Mouse (Mus musculus) ES-E14 (cell line): ENCODE results near the gene Timm29. TPM values are rescaled to one million over a fixed set of nuclear protein-coding genes. Genes with fewer than 3 reads are reported as not detected.

Experiments
- DNase-seq: peaks from one replicate; pipeline ENCODE4 v3.0.0-alpha.2; 2013; ENCODE audit warnings: low read depth, low spot score
- H3K27ac ChIP-seq: 2 replicates; pipeline ENCODE4 v1.5.1; 2012; ENCODE audit warnings: low read depth, mild to moderate bottlenecking, low read length, moderate library complexity, mixed read lengths; ENCODE audit not compliant: poor library complexity, insufficient read depth, severe bottlenecking
- H3K36me3 ChIP-seq: 2 replicates; pipeline ENCODE4 v1.6.1; 2012; ENCODE audit warnings: mild to moderate bottlenecking, low read length, moderate library complexity, mixed read lengths; ENCODE audit not compliant: control insufficient read depth, poor library complexity, insufficient read depth, severe bottlenecking
- H3K4me1 ChIP-seq, 2 experiments: fragments of 150-350 bp in 1 of 2; sonication (generic) in 1 of 2; 2 replicates each; pipeline ENCODE4 v1.6.1; 2012; ENCODE audit warnings: low read length in 2 of 2, mild to moderate bottlenecking in 1 of 2, mixed read lengths in 1 of 2; ENCODE audit not compliant: control insufficient read depth in 2 of 2, insufficient read depth in 2 of 2, poor library complexity in 1 of 2
- H3K4me3 ChIP-seq, 2 experiments: fragments of 150-350 bp in 1 of 2; sonication (generic) in 1 of 2; 2 replicates each; pipeline ENCODE4 v1.5.1; 2012; ENCODE audit warnings: low read length in 2 of 2, low read depth in 1 of 2, mild to moderate bottlenecking in 1 of 2, mixed read lengths in 1 of 2; ENCODE audit not compliant: insufficient read depth in 1 of 2, poor library complexity in 1 of 2, severe bottlenecking in 1 of 2
- H3K9ac ChIP-seq: 2 replicates; pipeline ENCODE4 v1.6.1; 2012; ENCODE audit warnings: low read depth, mild to moderate bottlenecking, low read length, mixed read lengths; ENCODE audit not compliant: poor library complexity, insufficient read depth, severe bottlenecking
- H3K9me3 ChIP-seq: fragments of 150-350 bp; sonication (generic); 2 replicates; pipeline ENCODE4 v1.6.1; 2012; ENCODE audit warnings: low read depth, mild to moderate bottlenecking, low read length; ENCODE audit not compliant: control insufficient read depth, insufficient read depth
- CHD2 ChIP-seq: IDR thresholded peaks from 2 replicates; pipeline ENCODE4 v1.6.1; 2014; ENCODE audit warnings: mild to moderate bottlenecking, low read depth, low read length, inconsistent platforms
- HCFC1 ChIP-seq: IDR thresholded peaks from 2 replicates; pipeline ENCODE4 v1.6.1; 2012; ENCODE audit warnings: low read length, inconsistent platforms, borderline replicate concordance; ENCODE audit not compliant: insufficient read depth
- MAFK ChIP-seq: IDR thresholded peaks from 2 replicates; pipeline ENCODE4 v1.6.1; 2014; ENCODE audit warnings: mild to moderate bottlenecking, low read depth, low read length, inconsistent platforms; ENCODE audit not compliant: insufficient read depth
- ZC3H11A ChIP-seq: IDR thresholded peaks from 2 replicates; pipeline ENCODE4 v1.6.1; 2012; ENCODE audit warnings: low read depth, mild to moderate bottlenecking, inconsistent platforms, low read length, borderline replicate concordance
- ZNF384 ChIP-seq: IDR thresholded peaks from 2 replicates; pipeline ENCODE4 v1.6.1; 2012; ENCODE audit warnings: low read depth, low read length, inconsistent platforms
- in situ Hi-C, 2 experiments: fragments of 600-800 bp; cut with MboI; formaldehyde crosslinking; loops; one replicate each; pipeline ENCODE4 v1.15.1; 2025; ENCODE audit warnings: low sequenced_read_pairs in 2 of 2, inconsistent platforms in 1 of 2; ENCODE audit not compliant: unreplicated experiment in 2 of 2
- total RNA-seq: library from RNA; depleted of rRNA; stranded (reverse); fragments of 300-350 nt; gene quantifications from 2 replicates; pipeline ENCODE4 v1.2.3, GENCODE M21; 2012

Timm29 gene
- total RNA-seq, 1 experiment: 22.6 TPM

GRCm38 (mm10) chr9:21585401-21585800 is 7.1 kb upstream of the Timm29 start:
- Histone ChIP-seq H3K27ac (no peak overlapping the region), H3K9me3 (no peaks in the 10 kb centered on the region), H3K36me3 (peaks cover 73% of the 10 kb centered on the region), H3K4me1 (peaks cover 0 to 5% of the 10 kb centered on the region in 2 experiments; a peak in 1 of 4 replicates), H3K4me3 (no peak overlapping the region), H3K9ac (no peak overlapping the region)
- DNase-seq: no peak
- in situ Hi-C loops: no loop called here
- no peak for TF ChIP-seq HCFC1
- no peak for TF ChIP-seq CHD2
- no peak for TF ChIP-seq ZNF384
- TF ChIP-seq MAFK: no peak
- TF ChIP-seq ZC3H11A: no peak

GRCm38 (mm10) chr9:21587678-21588349 is 4.7 kb upstream of the Timm29 start:
- DNase-seq: no peak
- Histone ChIP-seq H3K9ac (no peak overlapping the region), H3K27ac (no peak overlapping the region), H3K4me3 (no peak overlapping the region), H3K9me3 (no peaks in the 10 kb centered on the region), H3K36me3 (peaks cover 61% of the 10 kb centered on the region), H3K4me1 (peaks cover 0 to 7% of the 10 kb centered on the region in 2 experiments; a peak in 1 of 4 replicates)
- in situ Hi-C loops: no loop called here
- TF ChIP-seq ZNF384: no peak

- Histone ChIP-seq H3K9ac (no peak overlapping the region), H3K4me3 (no peak overlapping the region), H3K27ac (no peak overlapping the region), H3K36me3 (peaks cover 56% of the 10 kb centered on the region), H3K4me1 (peaks cover 0 to 7% of the 10 kb centered on the region in 2 experiments; a peak in 1 of 4 replicates), H3K9me3 (no peaks in the 10 kb centered on the region)
- DNase-seq: no peak
- in situ Hi-C loops: no loop called here
- TF ChIP-seq CHD2 (no peak), ZNF384 (no peak), ZC3H11A (no peak), MAFK (no peak), HCFC1 (no peak)
These were observed 4.2 kb upstream of the Timm29 start for GRCm38 (mm10) chr9:21588350-21588749.

DNA sequence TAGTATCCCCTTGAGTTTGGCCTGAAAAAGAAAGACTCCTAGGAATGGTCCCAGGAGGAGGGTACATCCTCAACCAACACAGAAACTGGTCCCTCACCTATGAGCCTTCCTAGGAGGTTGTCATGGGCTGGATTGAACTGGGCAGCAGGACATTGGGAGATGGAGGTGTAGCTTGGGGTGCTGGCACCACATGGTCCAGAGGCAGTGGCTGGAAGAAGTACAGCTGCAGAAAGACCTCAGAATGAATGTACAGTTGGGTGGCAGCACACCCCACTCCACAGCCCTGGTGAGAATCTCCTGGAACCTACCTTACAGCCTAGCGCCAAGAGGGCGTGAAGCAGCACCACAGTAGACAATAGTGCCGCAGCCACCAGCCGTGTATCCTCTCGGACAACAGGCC is 3.0 kb upstream of the Timm29 start:
- no peak overlapping the region for H3K4me3 ChIP-seq
- H3K27ac ChIP-seq: no peak overlapping the region
- TF ChIP-seq CHD2: no peak
- TF ChIP-seq ZC3H11A: no peak
- TF ChIP-seq ZNF384: no peak
- no peak for TF ChIP-seq MAFK
- TF ChIP-seq HCFC1: no peak
- H3K9me3 ChIP-seq: no peaks in the 10 kb centered on the region
- H3K9ac ChIP-seq: no peak overlapping the region
- DNase-seq: no peak
- in situ Hi-C loops: no loop called here
- H3K4me1 ChIP-seq: peaks cover 0 to 7% of the 10 kb centered on the region in 2 experiments; a peak in 1 of 4 replicates
- H3K36me3 ChIP-seq: peaks cover 51% of the 10 kb centered on the region
